Mouse (Mus musculus): ENCODE measurements around the gene Nxf2. TPM values are rescaled to one million over a fixed set of nuclear protein-coding genes. Genes with fewer than 3 reads are reported as not detected.
A peak's percentile ranks its signal among the peaks of the same experiment; 100 is the strongest.

The Nxf2 gene
- polyA plus RNA-seq (2015; fragmentation: Nextera tagmentation; extraction: Ambion mirVana) = 0.12 TPM in 2 replicates

DNA sequence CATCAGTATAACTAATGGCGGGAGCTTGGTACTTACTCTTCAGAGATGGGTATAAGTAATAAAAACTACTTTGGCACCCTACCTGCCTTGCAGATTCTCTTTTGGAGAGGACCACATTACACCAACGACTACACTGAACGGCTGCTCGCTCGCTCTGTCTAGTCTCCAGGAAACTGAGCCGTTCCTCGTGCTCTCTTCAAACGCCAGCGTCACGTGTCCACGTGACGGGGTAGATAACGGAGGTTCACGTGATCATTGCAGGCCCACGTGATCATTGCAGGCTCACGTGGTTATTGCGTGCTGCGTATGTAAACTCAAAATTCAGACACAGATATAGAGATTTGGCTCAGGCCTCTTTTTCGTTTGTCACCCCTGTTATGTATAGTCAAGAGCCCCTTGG, at the start of gene Nxf2:
TSS of gene Nxf2 (minus strand) at position 209 of the 400 bp plus-strand sequence.
- peak within 1 kb of the TSS; percentile 50 for H3K4me2 ChIP-seq (replicated peaks; ENCODE audit: low read depth)
- H3K36me3 ChIP-seq (ENCODE audit: control insufficient read depth, insufficient read depth) = no peaks in the 10 kb centered on the region
- H3K9me3 ChIP-seq (ENCODE audit: control insufficient read depth) = no peaks in the 10 kb centered on the region
- ATAC-seq = no peak
- 90% methylated on average over 19 of the region's 19 CpGs for WGBS
- TF ChIP-seq CTCF (IDR thresholded peaks at IDR 0.05; ENCODE audit: low read depth) = no peak
- no peaks in the 10 kb centered on the region for H3K4me1 ChIP-seq (replicated peaks; ENCODE audit: control insufficient read depth, insufficient read depth, low read length)
- H3K4me3 ChIP-seq (ENCODE audit: low read depth, low read length) = peak within 1 kb of the TSS; percentile 9; the same call in 1 of the 2 replicates
- no peak within 1 kb of the TSS for H3K9ac ChIP-seq (ENCODE audit: low read depth, low read length)
- H3K27me3 ChIP-seq (replicated peaks; ENCODE audit: control insufficient read depth, insufficient read depth, low read length) = no peaks in the 10 kb centered on the region
- no peak within 1 kb of the TSS for H3K27ac ChIP-seq (ENCODE audit: low read depth, low read length)

DNA sequence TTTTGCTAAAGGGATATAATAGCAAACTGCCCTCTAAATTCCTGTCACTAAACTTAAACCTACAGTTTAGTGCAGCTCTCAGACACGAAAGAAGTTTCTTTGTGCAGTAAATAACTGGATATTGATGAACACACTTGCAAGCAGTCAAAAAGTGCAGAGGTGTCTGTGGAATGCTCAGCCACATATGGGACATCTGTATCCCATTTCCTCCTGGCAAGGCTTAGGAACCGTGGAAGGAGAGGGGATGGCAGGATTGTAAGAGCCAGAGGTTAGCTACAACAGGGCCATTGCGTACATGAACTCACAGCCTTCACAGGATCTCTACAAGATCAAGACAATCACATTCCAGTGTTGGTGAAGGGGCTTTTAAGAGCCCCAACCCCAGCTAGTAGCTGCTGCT, 46.8 kb upstream of the Nxf2 start:
- H3K9me3 ChIP-seq (ENCODE audit: control insufficient read depth) = no peaks in the 10 kb centered on the region
- 65% methylated on average over 3 of the region's 3 CpGs for WGBS
- no peak overlapping the region for H3K9ac ChIP-seq (ENCODE audit: low read depth, low read length)
- no peaks in the 10 kb centered on the region for H3K4me1 ChIP-seq (replicated peaks; ENCODE audit: control insufficient read depth, insufficient read depth, low read length)
- no peak overlapping the region for H3K4me3 ChIP-seq (ENCODE audit: low read depth, low read length)
- H3K27ac ChIP-seq (ENCODE audit: low read depth, low read length) = no peak overlapping the region
- no peaks in the 10 kb centered on the region for H3K27me3 ChIP-seq (replicated peaks; ENCODE audit: control insufficient read depth, insufficient read depth, low read length)
- ATAC-seq = no peak
- no peak for TF ChIP-seq CTCF (IDR thresholded peaks at IDR 0.05; ENCODE audit: low read depth)
- no peak overlapping the region for H3K4me2 ChIP-seq (replicated peaks; ENCODE audit: low read depth)
- H3K36me3 ChIP-seq (ENCODE audit: control insufficient read depth, insufficient read depth) = no peaks in the 10 kb centered on the region

DNA sequence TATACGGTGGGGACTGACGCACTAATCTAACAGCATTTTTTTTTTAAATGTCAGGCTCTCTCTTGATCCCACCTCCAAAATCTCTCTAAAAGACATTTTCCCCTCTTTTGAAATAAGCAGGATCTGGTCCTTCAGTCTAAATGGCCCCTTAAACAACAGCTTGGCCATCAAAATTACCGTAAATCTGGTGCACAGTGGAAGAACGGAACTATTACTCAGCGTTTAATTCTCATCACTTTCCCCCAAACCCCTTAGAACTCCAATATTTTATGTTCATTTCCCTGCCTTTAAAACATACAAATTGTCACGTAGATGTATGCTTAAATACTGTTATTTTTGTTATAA, 44.9 kb upstream of the Nxf2 start:
- peak overlapping the region; percentile 57 for H3K4me2 ChIP-seq (replicated peaks; ENCODE audit: low read depth)
- H3K36me3 ChIP-seq (ENCODE audit: control insufficient read depth, insufficient read depth) = no peaks in the 10 kb centered on the region
- no peaks in the 10 kb centered on the region for H3K4me1 ChIP-seq (replicated peaks; ENCODE audit: control insufficient read depth, insufficient read depth, low read length)
- WGBS = 29% methylated on average over 6 of the region's 6 CpGs
- H3K27me3 ChIP-seq (replicated peaks; ENCODE audit: control insufficient read depth, insufficient read depth, low read length) = no peaks in the 10 kb centered on the region
- no peaks in the 10 kb centered on the region for H3K9me3 ChIP-seq (ENCODE audit: control insufficient read depth)
- H3K27ac ChIP-seq (ENCODE audit: low read depth, low read length) = no peak overlapping the region
- no peak for TF ChIP-seq CTCF (IDR thresholded peaks at IDR 0.05; ENCODE audit: low read depth)
- no peak for ATAC-seq
- peak overlapping the region; percentile 60 for H3K4me3 ChIP-seq (ENCODE audit: low read depth, low read length)
- no peak overlapping the region for H3K9ac ChIP-seq (ENCODE audit: low read depth, low read length)

DNA sequence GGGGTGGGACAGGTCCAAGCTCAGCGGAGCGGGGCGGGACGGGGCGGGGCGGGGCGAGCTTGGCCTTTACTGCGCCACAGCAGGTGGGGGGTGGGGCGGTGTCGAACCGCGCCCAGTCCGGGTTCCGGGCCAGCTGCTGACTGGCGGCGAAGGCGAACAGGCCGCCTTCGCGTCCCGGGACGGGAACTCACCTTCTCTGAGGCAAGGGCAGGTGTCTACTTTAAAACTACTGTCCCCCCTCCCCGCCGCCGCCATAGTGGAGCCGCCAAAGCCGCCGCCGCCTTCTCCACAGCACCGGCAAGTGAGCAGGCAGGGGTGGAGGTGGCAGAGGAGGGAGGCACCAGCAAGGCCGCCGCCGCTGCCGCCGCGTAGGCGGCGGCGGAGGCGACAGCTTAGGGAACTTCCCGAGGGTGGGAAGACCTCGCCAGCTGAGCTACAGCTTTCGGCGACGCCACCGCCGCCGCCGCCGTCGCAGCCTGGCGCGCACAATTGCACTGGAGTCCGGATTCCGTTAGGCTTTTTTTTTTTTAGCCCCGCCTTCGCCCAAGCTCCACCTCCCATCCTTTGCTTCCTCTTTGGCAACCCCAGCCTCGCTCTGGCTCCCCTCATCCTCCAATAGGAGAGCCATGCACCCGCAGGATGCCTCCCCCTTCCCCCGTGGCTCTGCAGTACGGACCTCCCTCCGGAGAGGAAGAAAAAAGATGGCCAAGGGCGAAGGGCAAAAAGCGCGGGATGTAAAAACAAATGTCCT, 44.3 kb upstream of the Nxf2 start, which contains the start of gene Zmat1:
TSS of gene Zmat1 (minus strand) at position 490 of the 751 bp plus-strand sequence.
- WGBS = 14% methylated on average over 50 of the region's 65 CpGs
- Histone ChIP-seq H3K4me1 (replicated peaks; ENCODE audit: control insufficient read depth, insufficient read depth, low read length) (no peaks in the 10 kb centered on the region), H3K27me3 (replicated peaks; ENCODE audit: control insufficient read depth, insufficient read depth, low read length) (no peaks in the 10 kb centered on the region), H3K27ac (ENCODE audit: low read depth, low read length) (peak within 1 kb of the TSS; percentile 94), H3K9ac (ENCODE audit: low read depth, low read length) (peak within 1 kb of the TSS; percentile 81), H3K36me3 (ENCODE audit: control insufficient read depth, insufficient read depth) (no peaks in the 10 kb centered on the region), H3K4me3 (ENCODE audit: low read depth, low read length) (peak within 1 kb of the TSS; percentile 60), H3K9me3 (ENCODE audit: control insufficient read depth) (no peaks in the 10 kb centered on the region), H3K4me2 (replicated peaks; ENCODE audit: low read depth) (peak within 1 kb of the TSS; percentile 57)
- peak; percentile 99 for ATAC-seq
- no peak for TF ChIP-seq CTCF (IDR thresholded peaks at IDR 0.05; ENCODE audit: low read depth)

DNA sequence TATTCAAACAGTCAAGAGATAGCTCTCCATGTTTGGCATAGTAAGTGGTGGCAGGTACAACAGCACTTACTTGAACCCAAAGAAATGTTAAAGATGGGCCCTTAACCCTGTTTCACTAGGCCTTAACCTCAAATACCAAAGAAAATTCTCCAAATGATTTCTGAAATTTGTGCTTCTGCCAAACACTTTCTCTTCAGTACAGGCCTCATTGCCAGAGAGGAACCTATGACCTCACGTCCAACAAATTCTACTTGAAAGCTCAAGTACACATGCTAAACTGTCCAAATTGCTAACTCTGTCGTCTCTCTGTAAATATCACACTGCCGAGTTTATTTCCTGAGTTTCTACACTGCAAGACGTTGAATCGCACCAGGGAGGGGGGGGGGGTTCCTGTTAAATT, 43.5 kb upstream of the Nxf2 start:
- Histone ChIP-seq H3K4me2 (replicated peaks; ENCODE audit: low read depth) (peak overlapping the region; percentile 57), H3K4me1 (replicated peaks; ENCODE audit: control insufficient read depth, insufficient read depth, low read length) (no peaks in the 10 kb centered on the region), H3K36me3 (ENCODE audit: control insufficient read depth, insufficient read depth) (no peaks in the 10 kb centered on the region), H3K27ac (ENCODE audit: low read depth, low read length) (no peak overlapping the region), H3K27me3 (replicated peaks; ENCODE audit: control insufficient read depth, insufficient read depth, low read length) (no peaks in the 10 kb centered on the region), H3K4me3 (ENCODE audit: low read depth, low read length) (peak overlapping the region; percentile 60), H3K9ac (ENCODE audit: low read depth, low read length) (no peak overlapping the region), H3K9me3 (ENCODE audit: control insufficient read depth) (no peaks in the 10 kb centered on the region)
- no peak for ATAC-seq
- TF ChIP-seq CTCF (IDR thresholded peaks at IDR 0.05; ENCODE audit: low read depth) = no peak
- 50% methylated on average over 5 of the region's 5 CpGs for WGBS

DNA sequence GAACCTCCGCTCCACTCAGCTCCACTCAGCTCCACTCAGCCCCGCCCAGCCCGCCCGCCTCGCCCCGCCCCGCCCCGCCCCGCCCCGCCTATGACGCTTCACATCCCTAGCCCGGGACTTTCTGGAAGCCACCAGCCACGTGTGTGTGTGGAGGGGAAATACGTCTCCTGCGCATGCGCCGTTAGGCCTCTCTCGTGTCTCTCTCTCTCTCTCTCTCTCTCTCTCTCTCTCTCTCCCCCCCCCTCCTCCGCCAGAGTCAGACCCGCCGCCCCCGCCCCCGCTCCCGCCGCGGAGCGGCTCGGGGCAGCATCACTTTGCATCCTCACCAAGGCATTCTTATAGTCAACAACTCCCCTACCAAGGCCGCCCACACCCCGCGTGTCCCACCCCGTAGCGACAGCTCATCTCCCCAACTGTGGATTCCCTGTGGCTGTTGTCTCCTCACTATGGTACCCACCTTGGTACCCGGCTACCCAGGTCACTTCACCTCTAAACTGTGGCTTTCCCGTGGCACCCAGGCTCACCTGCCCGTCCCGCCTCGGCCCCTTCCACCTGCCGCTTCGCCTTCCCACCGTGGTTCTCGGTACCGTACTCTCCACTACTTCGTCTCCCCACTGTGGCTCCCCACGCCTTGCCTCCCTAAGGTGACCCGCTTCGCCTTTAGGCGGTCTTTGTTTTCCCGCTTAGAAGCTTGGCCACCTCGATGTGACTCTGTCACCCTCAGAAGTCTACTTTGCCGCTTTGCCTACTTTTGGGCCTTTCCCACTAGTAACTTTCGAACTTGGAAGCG, 1.1 kb downstream of the Nxf2 start:
- Histone ChIP-seq H3K9me3 (ENCODE audit: control insufficient read depth) (no peaks in the 10 kb centered on the region), H3K4me1 (replicated peaks; ENCODE audit: control insufficient read depth, insufficient read depth, low read length) (no peaks in the 10 kb centered on the region), H3K4me3 (ENCODE audit: low read depth, low read length) (peak overlapping the region; percentile 9; the same call in 1 of the 2 replicates), H3K36me3 (ENCODE audit: control insufficient read depth, insufficient read depth) (no peaks in the 10 kb centered on the region), H3K9ac (ENCODE audit: low read depth, low read length) (no peak overlapping the region), H3K27me3 (replicated peaks; ENCODE audit: control insufficient read depth, insufficient read depth, low read length) (no peaks in the 10 kb centered on the region), H3K27ac (ENCODE audit: low read depth, low read length) (no peak overlapping the region), H3K4me2 (replicated peaks; ENCODE audit: low read depth) (peak overlapping the region; percentile 50)
- TF ChIP-seq CTCF (IDR thresholded peaks at IDR 0.05; ENCODE audit: low read depth) = no peak
- ATAC-seq = peak; percentile 75
- 50% methylated on average over 39 of the region's 53 CpGs for WGBS
